Mouse (Mus musculus): ENCODE measurements at regions not wholly inside any gene's neighbourhood (a gene's known extent, or its start where the extent isn't known, plus 50 kb on each side); places are given as distances from the start of the nearest gene placed in this dataset.
A peak's percentile ranks its signal among the peaks of the same experiment; 100 is the strongest.

DNA sequence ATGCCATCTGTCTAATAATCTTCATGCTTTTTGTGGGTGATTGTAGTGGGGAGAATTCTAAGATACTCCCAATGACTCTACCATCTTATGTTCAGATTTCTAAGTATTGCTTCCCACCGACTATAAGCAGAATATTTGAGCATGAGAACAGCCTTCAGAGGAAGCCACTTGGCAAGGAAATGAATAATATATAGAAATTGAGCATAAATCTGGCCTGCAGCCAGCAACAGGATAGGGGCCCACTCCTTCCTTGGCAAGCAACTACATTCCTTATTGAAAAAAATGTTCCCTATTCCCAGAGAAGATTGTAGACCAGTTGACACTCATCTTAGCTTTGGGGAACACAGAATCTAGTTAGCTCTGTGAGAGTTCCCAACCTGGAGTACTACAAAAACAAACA is 591.5 kb upstream of the A1bg start:
- no peak for DNase-seq (ENCODE audit: low spot score in 2 of 2)

GRCm38 (mm10) chr15:61508806-61509205 is 586.0 kb upstream of the A1bg start:
- DNase-seq (ENCODE audit: low spot score in 2 of 2): no peak

DNA sequence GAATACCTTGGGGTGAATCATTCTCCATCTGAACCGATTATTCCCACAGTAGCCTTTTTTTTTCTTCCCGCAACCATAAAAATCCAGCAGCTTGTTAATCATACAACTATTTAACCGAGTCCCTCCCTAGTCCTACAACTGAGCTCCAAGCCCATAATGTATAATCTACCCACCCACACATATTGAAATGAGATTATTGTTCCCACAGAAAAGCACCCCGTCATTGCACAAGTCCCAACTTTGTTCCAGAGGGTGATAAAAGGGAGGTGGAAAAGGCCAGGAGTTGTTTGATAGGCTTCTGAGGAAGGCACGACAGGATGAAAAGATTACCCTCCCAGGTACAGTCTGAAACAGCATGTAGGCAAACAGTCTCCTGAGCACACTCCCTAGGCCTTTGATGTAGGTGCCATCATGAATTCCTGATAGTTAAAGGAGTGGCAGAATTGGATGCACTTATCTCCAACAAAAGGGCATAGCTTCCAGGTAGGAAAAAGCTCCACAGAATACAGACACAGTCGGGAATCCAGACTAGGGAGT is 583.6 kb upstream of the A1bg start:
- no peak for DNase-seq (ENCODE audit: low spot score in 2 of 2)

- DNase-seq (ENCODE audit: low spot score in 2 of 2): no peak
Measured at GRCm38 (mm10) chr15:61503436-61503835, 580.6 kb upstream of the A1bg start.

DNA sequence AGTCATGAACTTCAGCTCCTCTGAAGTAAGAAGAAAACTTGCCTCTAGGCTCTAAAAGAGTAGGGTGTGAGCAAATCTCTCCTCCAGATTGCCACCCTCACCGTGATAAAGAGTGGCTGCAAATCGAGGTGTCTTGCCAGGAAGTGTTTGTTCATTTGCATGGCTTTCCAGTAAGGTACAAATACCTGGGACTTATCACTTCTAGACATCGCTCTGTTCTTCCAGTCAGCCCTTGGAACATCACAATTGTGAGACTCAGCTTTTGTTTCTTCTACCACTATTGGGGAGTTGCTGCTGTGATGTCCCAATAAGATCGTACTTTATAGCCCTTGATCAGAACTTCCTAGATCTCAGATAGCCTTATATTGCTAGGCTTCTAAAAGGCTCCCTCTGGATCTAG is 566.9 kb upstream of the A1bg start:
- no peak for DNase-seq (ENCODE audit: low spot score in 2 of 2)

- DNase-seq (ENCODE audit: low spot score in 2 of 2): no peak
Measured at GRCm38 (mm10) chr15:61481861-61482260, 559.0 kb upstream of the A1bg start.

GRCm38 (mm10) chr15:61473900-61474299 is 551.1 kb upstream of the A1bg start:
- DNase-seq (ENCODE audit: low spot score in 2 of 2): no peak

GRCm38 (mm10) chr15:61455042-61455441 is 532.2 kb upstream of the A1bg start:
- no peak for DNase-seq (ENCODE audit: low spot score in 2 of 2)

DNA sequence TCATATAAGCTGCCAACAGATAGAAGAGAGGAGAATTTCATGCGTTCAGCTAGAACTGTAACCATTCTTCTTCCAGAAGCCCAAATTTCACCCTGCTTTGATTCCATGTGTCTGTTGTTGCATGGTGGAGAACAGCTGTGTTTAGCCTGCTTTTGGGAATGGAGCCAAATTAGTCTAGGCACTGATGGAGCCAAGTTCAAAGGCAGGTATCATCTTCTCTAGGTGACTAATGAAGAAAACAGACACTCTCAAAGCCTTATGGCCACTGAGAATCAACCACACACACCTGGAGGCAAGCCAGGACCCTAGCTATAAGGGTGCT is 531.5 kb upstream of the A1bg start:
- DNase-seq (ENCODE audit: low spot score in 2 of 2): no peak

GRCm38 (mm10) chr15:61453656-61454349 is 531.0 kb upstream of the A1bg start:
- DNase-seq (ENCODE audit: low spot score in 2 of 2): no peak

- DNase-seq (ENCODE audit: low spot score in 2 of 2): no peak
Measured at GRCm38 (mm10) chr15:61450217-61450616, 527.4 kb upstream of the A1bg start.

- DNase-seq (ENCODE audit: low spot score in 2 of 2): no peak
Measured at GRCm38 (mm10) chr15:61448482-61448881, 525.7 kb upstream of the A1bg start.

DNA sequence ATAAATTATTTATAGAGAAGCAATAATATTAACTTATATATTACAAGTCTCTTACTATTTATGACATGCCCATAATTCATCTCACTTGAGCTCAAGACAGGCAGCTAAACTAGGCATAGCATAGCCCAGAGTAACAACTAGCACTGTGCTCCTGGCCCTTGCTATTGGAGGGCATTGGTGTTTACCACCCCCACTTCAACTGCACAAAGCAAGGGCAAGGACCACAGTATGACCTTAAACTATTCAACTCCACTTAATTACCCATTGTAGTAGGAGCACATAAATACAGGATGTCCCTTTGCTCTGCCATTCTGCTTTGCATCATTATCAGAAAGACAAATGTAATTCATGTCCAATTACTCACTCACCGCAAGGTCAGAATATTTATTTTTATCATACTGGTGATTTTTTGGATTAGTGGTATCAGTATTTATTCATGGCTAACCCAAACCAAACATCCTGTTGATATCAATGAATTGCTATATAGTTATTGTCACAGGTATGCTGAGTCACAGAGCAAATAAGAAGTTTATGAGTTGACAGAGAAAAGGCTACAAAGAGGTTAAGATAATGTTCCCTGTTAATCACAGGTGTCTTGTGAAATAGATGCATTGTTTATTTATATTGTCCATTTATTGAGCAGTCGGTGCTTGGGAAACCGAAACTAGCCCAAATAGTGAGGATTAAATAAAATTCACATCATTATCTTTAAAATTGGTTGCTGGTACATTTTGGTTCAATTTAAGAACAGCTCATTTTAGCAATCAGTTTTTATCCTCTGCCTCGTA is 523.4 kb upstream of the A1bg start:
- no peak for DNase-seq (ENCODE audit: low spot score in 2 of 2)

DNA sequence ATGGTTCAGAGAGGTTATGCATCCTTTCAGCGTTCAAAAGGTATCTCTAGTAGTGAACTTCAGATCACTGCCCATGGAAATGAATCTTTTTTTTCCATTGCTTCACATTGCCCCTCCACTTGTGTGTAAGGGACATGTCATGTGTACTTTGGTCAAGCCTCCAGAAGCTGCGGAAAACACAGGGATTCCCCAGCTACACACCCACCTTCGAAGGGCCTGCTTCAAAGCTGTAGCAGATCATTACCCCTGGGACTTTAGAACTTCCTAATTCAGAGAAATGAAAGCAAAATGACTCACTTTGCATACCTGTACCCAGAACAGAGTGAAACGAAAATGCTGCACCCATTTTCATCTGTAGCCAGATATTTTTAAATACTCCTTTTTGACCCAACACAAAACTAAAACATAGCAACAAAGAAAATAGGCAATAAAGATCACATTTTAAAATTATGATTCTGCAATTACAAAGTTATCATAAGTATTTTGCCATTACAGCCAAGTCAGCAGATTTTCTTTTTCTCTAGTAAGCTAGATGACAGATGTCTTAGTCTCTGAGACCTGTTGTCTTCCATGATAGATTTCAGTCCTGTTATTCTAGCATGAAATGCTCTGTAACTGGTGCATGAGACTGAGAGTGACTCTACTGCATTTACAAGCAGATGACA is 519.1 kb upstream of the A1bg start:
- peak in 1 of 2 experiments; percentile 3 for DNase-seq (ENCODE audit: low spot score in 2 of 2)

DNA sequence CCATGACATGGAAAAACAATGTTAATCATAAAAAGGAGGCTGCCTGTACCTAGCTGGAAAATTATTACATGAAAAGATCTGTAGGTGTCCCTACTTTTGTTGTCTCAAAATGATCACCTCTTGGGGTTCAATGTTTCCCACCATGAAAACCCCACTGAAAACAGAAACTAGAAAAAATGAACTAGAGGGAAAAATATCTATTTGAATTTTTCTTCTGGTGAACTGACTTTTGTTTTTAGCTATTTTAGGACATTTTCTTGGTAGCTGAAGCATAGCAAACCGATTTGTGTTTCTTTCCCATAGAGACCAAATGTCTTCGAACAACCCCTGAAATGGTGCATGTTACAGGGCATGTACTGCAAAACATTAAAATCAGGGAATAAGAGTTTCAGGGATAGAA is 518.2 kb upstream of the A1bg start:
- DNase-seq (ENCODE audit: low spot score in 2 of 2): no peak

DNA sequence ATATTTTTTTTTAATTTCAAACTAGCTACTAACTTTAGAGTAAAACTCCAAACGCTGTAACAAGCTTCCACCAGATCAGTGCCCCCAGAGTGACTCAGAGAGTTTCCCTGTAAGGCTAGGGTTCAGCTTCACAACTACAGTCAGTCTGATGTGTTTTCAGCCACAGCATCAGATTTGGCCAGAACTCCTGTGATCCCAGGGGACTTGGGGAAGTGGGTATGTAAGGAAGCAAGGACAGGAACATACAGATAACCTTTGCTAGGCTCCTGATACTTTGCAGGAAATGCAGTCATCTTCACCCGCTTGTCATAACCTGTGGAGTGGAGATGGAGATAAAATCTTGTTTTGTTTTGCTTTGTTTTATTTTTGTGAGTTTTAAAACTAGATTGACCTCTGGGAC is 517.5 kb upstream of the A1bg start:
- DNase-seq (ENCODE audit: low spot score in 2 of 2): no peak

- no peak for DNase-seq (ENCODE audit: low spot score in 2 of 2)
Measured at GRCm38 (mm10) chr15:61439623-61440170, 516.9 kb upstream of the A1bg start.

- DNase-seq (ENCODE audit: low spot score in 2 of 2): no peak
Measured at GRCm38 (mm10) chr15:61428818-61429415, 506.1 kb upstream of the A1bg start.

- no peak for DNase-seq (ENCODE audit: low spot score in 2 of 2)
Measured at GRCm38 (mm10) chr15:61422989-61423388, 500.2 kb upstream of the A1bg start.

GRCm38 (mm10) chr15:61417506-61417905 is 494.7 kb upstream of the A1bg start:
- DNase-seq (ENCODE audit: low spot score in 2 of 2): no peak

GRCm38 (mm10) chr15:61416841-61417240 is 494.0 kb upstream of the A1bg start:
- DNase-seq (ENCODE audit: low spot score in 2 of 2): no peak

DNA sequence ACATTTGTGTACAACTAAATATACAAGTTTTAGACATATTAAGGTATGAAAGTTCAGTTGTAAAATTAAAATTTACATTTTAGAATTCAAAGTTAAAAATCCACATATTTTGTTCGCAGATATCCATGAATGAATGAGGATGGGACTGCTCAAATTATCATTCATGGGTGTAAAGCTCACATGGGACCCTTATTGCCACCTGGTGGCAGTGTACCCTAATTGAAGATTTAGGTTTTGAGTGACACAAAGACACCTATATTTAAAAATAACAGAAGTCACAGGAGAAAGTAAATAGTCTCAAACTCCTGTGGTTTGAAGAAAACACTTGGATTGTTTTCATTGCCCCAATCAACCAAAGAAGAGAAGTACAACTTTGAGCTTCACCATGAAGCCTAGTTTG is 492.8 kb upstream of the A1bg start:
- DNase-seq (ENCODE audit: low spot score in 2 of 2): peak in 1 of 2 experiments; percentile 26
